Mouse (Mus musculus) liver, embryonic 13.5 days (tissue): Measurements from ENCODE around the gene Lxn. TPM values are rescaled to one million over a fixed set of nuclear protein-coding genes. Genes with fewer than 3 reads are reported as not detected.
A peak's percentile ranks its signal among the peaks of the same experiment; 100 is the strongest.

ENCODE experiments used
- ATAC-seq: fragments of 200-750 bp; cut with Nextera tagmentation; 2 replicates; pipeline ENCODE4 v1.8.0; 2017; ENCODE audit warnings: low read depth, mild to moderate bottlenecking, moderate number of reproducible peaks, moderate library complexity
- DNase-seq: peaks from one replicate; pipeline ENCODE4 v3.0.0; 2022
- H3K27ac ChIP-seq: fragments of 300-500 bp; sonication (generic); 2 replicates; pipeline ENCODE4 v1.5.1; 2015; ENCODE audit warnings: moderate library complexity, mild to moderate bottlenecking, inconsistent platforms
- H3K27me3 ChIP-seq: fragments of 300-500 bp; sonication (generic); 2 replicates; pipeline ENCODE4 v1.6.1; 2015; ENCODE audit warnings: mild to moderate bottlenecking, inconsistent platforms
- H3K36me3 ChIP-seq: fragments of 300-500 bp; sonication (generic); 2 replicates; pipeline ENCODE4 v1.6.1; 2015; ENCODE audit warnings: mild to moderate bottlenecking, inconsistent platforms
- H3K4me1 ChIP-seq: fragments of 300-500 bp; sonication (generic); replicated peaks from 2 replicates; pipeline ENCODE4 v1.6.1; 2015; ENCODE audit warnings: inconsistent platforms
- H3K4me2 ChIP-seq: fragments of 300-500 bp; sonication (generic); 2 replicates; pipeline ENCODE4 v1.6.1; 2015; ENCODE audit warnings: inconsistent platforms, mild to moderate bottlenecking, moderate library complexity
- H3K4me3 ChIP-seq: fragments of 300-500 bp; sonication (generic); replicated peaks from 2 replicates; pipeline ENCODE4 v1.5.1; 2015; ENCODE audit warnings: mild to moderate bottlenecking, inconsistent platforms
- H3K9ac ChIP-seq: fragments of 300-500 bp; sonication (generic); 2 replicates; pipeline ENCODE4 v1.6.1; 2015; ENCODE audit warnings: mild to moderate bottlenecking, inconsistent platforms
- H3K9me3 ChIP-seq: fragments of 300-500 bp; sonication (generic); replicated peaks from 2 replicates; pipeline ENCODE4 v1.6.1; 2016; ENCODE audit warnings: inconsistent platforms
- WGBS: fragments of 180-500 bp; shearing (Covaris S2); methylation state at CpG from one replicate; pipeline ENCODE4 v1.1.7; 2015; ENCODE audit not compliant: insufficient replicate concordance; 5-methylcytosine and 5-hydroxymethylcytosine counted together
- polyA plus RNA-seq: library from polyadenylated mRNA; unstranded; fragments of >200 nt; fragmentation: Nextera tagmentation; extraction: Ambion mirVana; gene quantifications from 2 replicates; pipeline ENCODE4 v1.2.1, GENCODE M21; 2015

The Lxn gene
- 12.0 and 13.6 TPM in 2 replicates for polyA plus RNA-seq

DNA sequence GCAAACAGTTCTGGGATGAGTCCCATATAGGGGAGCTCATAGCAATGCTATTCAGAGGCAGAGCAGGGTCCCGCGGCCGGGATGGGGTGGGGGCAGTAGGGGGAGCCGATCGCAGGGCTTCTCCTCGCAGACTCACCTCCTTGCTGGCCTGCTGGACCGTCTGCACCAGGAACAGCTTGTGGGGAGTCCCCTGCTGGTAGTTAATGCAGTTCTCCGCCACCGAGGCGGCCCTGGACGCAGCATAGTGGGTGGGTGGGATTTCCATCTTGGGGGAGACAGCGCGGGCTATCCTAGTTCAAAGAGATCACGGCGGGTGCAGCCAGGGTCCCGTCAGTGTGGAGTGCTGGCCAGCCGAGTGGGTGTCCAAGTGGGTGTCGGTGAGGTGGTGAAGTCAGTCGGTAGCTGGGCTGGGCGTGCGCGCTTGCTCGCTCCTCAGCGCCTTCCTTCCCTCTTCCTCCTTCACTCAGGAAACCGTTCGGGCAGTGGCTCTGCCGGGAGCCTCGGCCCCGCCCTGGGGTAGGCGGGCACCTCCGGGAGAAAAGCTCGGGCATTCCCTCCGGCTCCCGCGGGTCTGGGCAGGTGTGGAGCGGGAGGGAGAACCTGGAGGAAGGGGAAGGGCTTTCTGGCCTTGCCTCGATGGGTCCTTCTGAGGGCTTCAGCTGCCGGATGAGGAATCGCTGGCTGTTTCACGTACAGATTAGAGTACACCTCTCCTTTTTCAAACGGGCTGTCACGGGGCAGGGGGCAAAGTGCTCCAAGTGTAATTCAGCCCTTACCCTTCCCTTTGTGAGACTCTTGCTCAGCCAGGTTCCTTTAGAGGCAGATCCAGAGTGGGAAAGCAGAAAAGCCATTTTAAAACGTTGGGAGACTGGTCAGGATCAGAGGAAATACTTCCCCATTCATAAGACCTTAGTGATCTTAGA is at the start of gene Lxn:
Gene Lxn (minus strand): TSS at position 477 of the 923 bp plus-strand sequence.
- H3K36me3 ChIP-seq = peaks cover 36% of the 10 kb centered on the region
- H3K27me3 ChIP-seq = no peaks in the 10 kb centered on the region
- peak within 1 kb of the TSS; percentile 63 for H3K4me3 ChIP-seq
- ATAC-seq (peak; percentile 90), DNase-seq (peak; percentile 36)
- H3K4me2 ChIP-seq = peak within 1 kb of the TSS; percentile 89
- H3K9me3 ChIP-seq = no peaks in the 10 kb centered on the region
- H3K4me1 ChIP-seq = peaks cover 20% of the 10 kb centered on the region
- H3K9ac ChIP-seq = peak within 1 kb of the TSS; percentile 72
- peak within 1 kb of the TSS; percentile 32; the same call in 1 of the 2 replicates for H3K27ac ChIP-seq
- WGBS = 2% methylated on average over 43 of the region's 43 CpGs

DNA sequence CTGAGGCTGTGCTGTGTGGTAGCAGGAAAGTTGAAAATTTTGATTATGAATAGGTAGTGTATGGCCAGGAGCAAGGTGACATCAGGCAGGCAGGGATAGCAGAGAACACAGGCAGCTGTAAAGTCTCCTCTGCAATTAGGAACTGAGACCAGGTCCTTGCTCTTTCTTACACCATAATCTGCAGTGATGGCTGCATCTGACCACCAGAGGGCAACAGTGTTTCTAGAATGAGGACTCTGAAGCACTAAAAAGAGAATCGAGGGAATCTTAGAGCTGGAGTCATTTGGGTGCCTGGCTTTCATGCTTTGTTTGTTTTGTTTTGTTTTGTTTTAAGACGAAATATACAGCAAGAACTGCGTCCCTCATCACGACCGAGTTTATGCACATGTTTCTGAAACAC is 49.1 kb upstream of the Lxn start:
- no peak for ATAC-seq

DNA sequence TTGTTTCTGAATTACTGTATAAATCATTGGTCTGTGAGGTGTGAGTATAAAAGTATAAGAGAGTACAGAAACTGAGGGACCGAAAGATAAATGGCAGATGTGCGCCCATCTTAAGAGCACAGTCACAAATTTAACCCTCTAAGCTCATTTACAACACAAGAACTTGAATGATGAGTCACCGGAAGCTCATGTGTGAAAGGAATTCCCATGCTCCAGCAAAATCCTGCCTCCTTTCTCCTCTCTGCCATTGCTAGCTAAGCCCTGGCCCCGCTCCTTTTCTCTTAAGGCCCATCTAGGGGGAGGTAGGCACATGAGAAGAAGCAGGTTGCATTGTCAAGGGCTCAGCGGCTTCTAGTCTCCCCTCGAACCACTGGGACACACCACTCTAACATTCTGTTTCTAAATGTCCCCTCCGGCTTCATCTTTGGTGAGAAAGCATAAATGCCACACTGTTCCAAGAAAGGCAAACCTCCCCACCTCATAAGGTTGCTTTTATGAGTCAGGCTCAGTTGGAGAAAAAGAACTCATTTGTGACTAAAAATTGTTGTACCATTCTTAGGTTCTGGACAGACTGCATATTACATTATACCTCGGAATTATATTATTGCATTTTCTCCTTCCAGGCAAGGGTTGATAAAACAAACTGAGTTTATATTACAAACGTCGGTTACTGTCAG is 44.6 kb upstream of the Lxn start:
- Histone ChIP-seq H3K27me3 (peaks cover 1% of the 10 kb centered on the region; the same call in 1 of the 2 replicates), H3K27ac (no peak overlapping the region), H3K9me3 (no peaks in the 10 kb centered on the region), H3K36me3 (no peaks in the 10 kb centered on the region), H3K4me3 (no peak overlapping the region), H3K4me2 (no peak overlapping the region), H3K4me1 (no peaks in the 10 kb centered on the region), H3K9ac (no peak overlapping the region)
- DNase-seq (no peak), ATAC-seq (no peak)
- WGBS = 65% methylated on average over 10 of the region's 10 CpGs

More for the DNA sequence above, 49.1 kb upstream of the Lxn start:
- Histone ChIP-seq H3K4me3 (no peak overlapping the region), H3K27me3 (peaks cover 38% of the 10 kb centered on the region), H3K4me2 (no peak overlapping the region), H3K36me3 (no peaks in the 10 kb centered on the region), H3K4me1 (peaks cover 3% of the 10 kb centered on the region; the same call in 1 of the 2 replicates), H3K9ac (no peak overlapping the region), H3K27ac (no peak overlapping the region), H3K9me3 (no peaks in the 10 kb centered on the region)
- peak; percentile 24 for DNase-seq
- 3% methylated on average over 5 of the region's 5 CpGs for WGBS

DNA sequence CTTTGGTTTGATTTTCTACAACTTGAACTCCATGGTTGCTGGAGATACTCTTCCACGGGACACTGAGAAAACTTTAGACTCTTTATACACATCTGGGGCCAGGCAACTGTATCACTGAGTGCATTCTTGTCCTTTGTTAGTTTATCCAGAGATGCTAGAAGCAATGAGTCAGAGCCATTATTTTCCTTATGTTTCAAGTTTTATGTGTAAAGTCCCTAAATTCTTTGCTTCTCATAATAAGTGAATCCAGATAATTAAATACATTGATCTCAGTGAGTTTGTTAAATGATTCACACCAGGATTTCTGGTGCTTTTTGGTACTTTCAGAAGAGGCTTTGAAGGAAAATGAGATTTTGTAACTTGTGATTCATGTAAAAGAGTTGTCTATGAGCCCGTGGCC is 41.6 kb upstream of the Lxn start:
- no peak for DNase-seq
- 59% methylated on average over 2 of the region's 2 CpGs for WGBS
- no peaks in the 10 kb centered on the region for H3K9me3 ChIP-seq

DNA sequence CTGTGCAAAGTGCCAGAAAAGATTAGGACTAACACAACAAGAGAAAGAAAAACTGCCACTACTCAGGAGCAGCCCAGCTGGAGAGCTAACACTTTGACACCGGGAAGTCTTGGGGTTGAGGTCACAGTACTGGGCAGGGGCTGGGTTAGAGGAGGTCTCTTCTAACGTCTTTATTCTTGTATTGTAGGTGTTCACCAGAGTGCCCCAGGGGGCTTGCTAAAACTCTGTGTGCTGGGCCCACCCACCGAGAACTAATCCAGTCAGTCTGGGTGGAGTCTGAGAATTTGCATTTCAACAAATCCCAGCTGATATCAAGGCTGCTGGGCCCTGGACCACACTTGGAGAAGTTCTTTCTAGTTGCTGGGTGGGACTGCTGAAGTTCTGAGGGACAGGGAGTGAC is 40.2 kb upstream of the Lxn start:
- Histone ChIP-seq H3K27ac (no peak overlapping the region), H3K4me3 (no peak overlapping the region), H3K9me3 (no peaks in the 10 kb centered on the region), H3K9ac (no peak overlapping the region), H3K4me2 (no peak overlapping the region), H3K36me3 (no peaks in the 10 kb centered on the region), H3K27me3 (no peaks in the 10 kb centered on the region), H3K4me1 (peaks cover 6% of the 10 kb centered on the region)
- DNase-seq (no peak), ATAC-seq (no peak)
- 15% methylated on average over 3 of the region's 3 CpGs for WGBS

More for the DNA sequence above, 41.6 kb upstream of the Lxn start:
- H3K36me3 ChIP-seq = no peaks in the 10 kb centered on the region
- no peak overlapping the region for H3K9ac ChIP-seq
- H3K4me1 ChIP-seq = no peaks in the 10 kb centered on the region
- no peak overlapping the region for H3K27ac ChIP-seq
- no peak for ATAC-seq
- no peaks in the 10 kb centered on the region for H3K27me3 ChIP-seq
- no peak overlapping the region for H3K4me3 ChIP-seq
- no peak overlapping the region for H3K4me2 ChIP-seq

DNA sequence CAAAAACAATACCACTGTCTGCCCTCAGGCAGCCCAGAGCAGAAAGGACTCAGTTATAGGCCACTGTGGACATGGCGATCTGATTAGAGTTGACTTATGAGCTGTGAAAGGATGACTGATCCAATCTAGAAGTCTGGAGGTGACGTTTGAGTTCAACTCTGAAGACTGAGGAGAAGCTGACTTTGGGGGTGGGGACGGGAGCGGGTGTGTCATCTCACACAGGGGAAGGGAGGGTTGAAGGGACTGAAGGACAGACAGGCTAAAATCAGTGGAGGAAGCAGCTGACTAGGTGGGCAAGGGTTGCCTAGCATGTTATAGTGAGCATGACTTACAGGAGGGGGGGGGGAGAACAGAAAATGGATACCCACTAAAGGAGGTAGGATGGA is 35.7 kb upstream of the Lxn start:
- Histone ChIP-seq H3K9ac (no peak overlapping the region), H3K27me3 (no peaks in the 10 kb centered on the region), H3K4me3 (no peak overlapping the region), H3K4me2 (no peak overlapping the region), H3K27ac (no peak overlapping the region), H3K9me3 (no peaks in the 10 kb centered on the region), H3K36me3 (no peaks in the 10 kb centered on the region), H3K4me1 (peaks cover 11% of the 10 kb centered on the region)
- no peak for DNase-seq
- 67% methylated on average over 4 of the region's 4 CpGs for WGBS
- peak; percentile 50 for ATAC-seq

DNA sequence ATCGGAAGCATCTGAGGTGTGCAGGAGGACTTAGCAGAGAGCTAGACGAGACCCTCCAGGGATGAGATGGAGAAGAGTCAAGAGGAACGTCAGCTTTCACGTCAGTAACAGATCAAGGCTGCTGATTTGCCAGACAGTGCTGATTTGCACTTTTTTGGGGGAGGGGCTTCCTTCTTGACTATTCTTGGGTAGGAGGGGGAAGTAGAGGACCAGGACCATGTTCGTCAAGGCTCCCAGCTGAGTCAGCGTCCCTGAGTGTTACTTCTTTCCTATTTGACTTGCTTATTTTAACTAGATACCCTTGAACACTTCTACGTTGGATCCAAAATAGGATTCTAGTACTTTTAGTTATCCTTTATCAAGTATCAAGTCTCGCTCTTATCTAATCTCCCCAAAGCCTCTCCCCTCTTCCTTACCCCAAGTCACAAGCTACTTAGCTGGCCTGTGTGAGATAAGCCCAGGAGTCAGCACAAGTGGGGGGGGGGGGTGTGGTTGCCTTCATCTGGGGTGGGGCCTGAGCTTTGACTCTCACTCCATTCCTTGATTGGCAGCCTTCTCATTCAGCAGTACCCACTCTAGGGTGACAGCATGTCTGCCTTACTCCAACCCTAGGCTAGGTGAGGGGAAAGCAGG is 35.2 kb upstream of the Lxn start:
- no peaks in the 10 kb centered on the region for H3K36me3 ChIP-seq
- H3K27ac ChIP-seq = no peak overlapping the region
- 69% methylated on average over 8 of the region's 8 CpGs for WGBS
- H3K4me1 ChIP-seq = peaks cover 11% of the 10 kb centered on the region
- H3K27me3 ChIP-seq = no peaks in the 10 kb centered on the region
- H3K4me3 ChIP-seq = no peak overlapping the region
- H3K9ac ChIP-seq = no peak overlapping the region
- ATAC-seq (peak; percentile 90), DNase-seq (no peak)
- no peak overlapping the region for H3K4me2 ChIP-seq
- no peaks in the 10 kb centered on the region for H3K9me3 ChIP-seq

DNA sequence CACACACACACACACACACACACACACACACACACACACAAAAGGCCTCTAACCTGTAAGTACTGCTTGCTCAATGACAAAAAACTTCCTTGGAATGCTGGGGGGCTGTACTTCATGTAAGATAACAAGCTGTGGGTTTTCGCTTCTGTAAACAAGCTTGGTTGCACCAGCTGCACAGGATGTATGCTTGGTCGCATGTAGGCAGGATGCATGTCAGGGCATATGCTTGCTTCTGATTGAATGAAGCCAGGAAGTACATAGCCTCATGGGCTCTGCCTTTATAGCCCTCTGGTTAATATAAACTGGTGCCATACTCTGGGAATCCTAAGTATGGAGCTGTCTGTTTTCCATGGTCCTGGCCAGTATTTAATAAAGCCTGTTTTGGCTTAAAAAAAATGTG is 34.3 kb upstream of the Lxn start:
- Histone ChIP-seq H3K36me3 (no peaks in the 10 kb centered on the region), H3K4me3 (no peak overlapping the region), H3K27me3 (no peaks in the 10 kb centered on the region), H3K4me2 (no peak overlapping the region), H3K4me1 (peaks cover 11% of the 10 kb centered on the region), H3K9ac (no peak overlapping the region), H3K27ac (no peak overlapping the region), H3K9me3 (no peaks in the 10 kb centered on the region)
- DNase-seq (no peak), ATAC-seq (no peak)
- 54% methylated on average over 2 of the region's 2 CpGs for WGBS

DNA sequence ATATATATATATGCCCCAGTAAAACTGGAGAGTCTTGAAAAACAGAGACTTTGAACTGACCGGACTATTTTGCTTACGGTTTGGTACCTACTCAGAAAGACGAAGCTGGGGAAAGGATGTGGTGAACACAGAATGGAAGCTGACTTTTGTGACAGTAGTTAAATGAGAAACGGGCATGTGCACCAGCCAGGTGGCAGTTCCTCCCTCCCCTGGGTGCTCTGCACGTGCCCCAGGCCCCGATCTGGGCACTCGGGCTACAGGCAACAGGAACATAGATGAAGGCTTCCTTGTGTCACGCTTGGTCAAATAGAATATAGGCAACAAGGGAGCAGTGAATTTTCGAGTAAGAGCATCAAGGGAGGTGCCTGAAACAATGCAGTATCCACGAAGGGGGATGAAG is 32.6 kb upstream of the Lxn start:
- no peak overlapping the region for H3K4me2 ChIP-seq
- H3K27ac ChIP-seq = no peak overlapping the region
- H3K9me3 ChIP-seq = no peaks in the 10 kb centered on the region
- WGBS = 72% methylated on average over 10 of the region's 10 CpGs
- no peak overlapping the region for H3K4me3 ChIP-seq
- DNase-seq = no peak
- peaks cover 11% of the 10 kb centered on the region for H3K4me1 ChIP-seq
- H3K27me3 ChIP-seq = no peaks in the 10 kb centered on the region
- H3K36me3 ChIP-seq = no peaks in the 10 kb centered on the region
- no peak for ATAC-seq
- no peak overlapping the region for H3K9ac ChIP-seq

DNA sequence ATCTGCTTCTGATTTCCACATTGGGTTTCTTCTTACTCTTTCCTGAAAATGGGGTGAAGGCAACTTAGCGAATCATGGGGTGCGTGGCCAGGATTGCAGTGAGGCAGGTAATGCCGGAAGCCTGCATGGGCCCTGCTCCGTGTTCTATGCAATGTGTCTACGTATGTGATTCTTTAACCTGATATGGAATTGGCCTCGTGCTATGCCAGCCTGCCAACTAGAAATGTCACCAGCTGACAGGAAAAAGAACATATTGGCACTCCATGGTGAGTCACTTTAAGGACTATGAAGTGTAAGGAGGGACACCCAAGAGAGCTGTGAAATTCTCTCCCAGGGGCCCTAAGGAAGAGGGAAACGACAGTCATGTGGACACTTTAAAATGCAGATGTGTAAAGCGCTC is 29.4 kb upstream of the Lxn start:
- ATAC-seq (no peak), DNase-seq (no peak)
- Histone ChIP-seq H3K36me3 (no peaks in the 10 kb centered on the region), H3K4me3 (no peak overlapping the region), H3K4me2 (no peak overlapping the region), H3K9me3 (no peaks in the 10 kb centered on the region), H3K27me3 (no peaks in the 10 kb centered on the region), H3K9ac (no peak overlapping the region), H3K4me1 (no peaks in the 10 kb centered on the region), H3K27ac (no peak overlapping the region)
- WGBS = 75% methylated on average over 8 of the region's 8 CpGs

DNA sequence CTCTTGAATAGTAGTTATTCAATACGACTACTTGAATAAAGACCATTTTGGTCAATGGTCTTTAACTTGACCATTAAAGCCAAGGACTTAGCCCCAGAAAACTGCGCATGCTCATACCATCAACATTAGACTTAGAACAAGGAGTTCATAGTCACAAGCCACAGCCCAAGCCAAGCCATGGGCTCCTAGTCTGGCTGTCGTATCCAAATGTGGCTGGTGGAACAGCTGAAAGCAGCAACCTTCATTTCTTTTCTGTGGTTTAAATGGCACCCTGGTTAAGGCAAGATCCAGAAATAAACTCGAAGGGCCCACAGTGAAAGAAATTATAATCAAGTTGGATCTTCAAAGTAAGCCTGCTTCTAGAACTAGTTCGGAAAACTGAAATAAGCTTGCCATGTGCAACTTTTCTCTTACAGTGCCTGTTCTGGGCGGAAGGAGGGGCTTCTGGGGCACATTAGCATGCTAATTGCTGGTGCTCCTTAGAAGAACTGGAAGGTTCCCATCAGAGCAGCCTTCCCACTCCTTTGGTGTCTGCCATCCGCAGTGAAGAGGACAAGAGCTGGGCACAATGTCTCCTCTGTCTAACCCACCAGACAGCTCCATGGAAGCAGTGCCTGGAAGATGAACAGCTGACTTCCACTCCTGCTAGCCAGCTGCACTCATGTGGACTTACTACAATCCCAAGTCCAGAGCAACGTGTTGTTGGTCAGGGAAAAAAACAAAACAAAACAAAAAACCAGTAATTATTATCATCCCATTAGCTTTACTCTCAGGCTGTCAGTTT is 28.6 kb upstream of the Lxn start:
- H3K9me3 ChIP-seq = no peaks in the 10 kb centered on the region
- H3K9ac ChIP-seq = no peak overlapping the region
- no peak overlapping the region for H3K27ac ChIP-seq
- 59% methylated on average over 8 of the region's 8 CpGs for WGBS
- H3K4me1 ChIP-seq = no peaks in the 10 kb centered on the region
- no peak overlapping the region for H3K4me2 ChIP-seq
- H3K36me3 ChIP-seq = no peaks in the 10 kb centered on the region
- no peak overlapping the region for H3K4me3 ChIP-seq
- DNase-seq = no peak
- no peak for ATAC-seq
- H3K27me3 ChIP-seq = no peaks in the 10 kb centered on the region
